Mouse (Mus musculus): Measurements from ENCODE around the gene Smad3. TPM values are rescaled to one million over a fixed set of nuclear protein-coding genes. Genes with fewer than 3 reads are reported as not detected.

Gene Smad3
- total RNA-seq, 1 experiment from 2014 or later: 36.2 TPM

DNA sequence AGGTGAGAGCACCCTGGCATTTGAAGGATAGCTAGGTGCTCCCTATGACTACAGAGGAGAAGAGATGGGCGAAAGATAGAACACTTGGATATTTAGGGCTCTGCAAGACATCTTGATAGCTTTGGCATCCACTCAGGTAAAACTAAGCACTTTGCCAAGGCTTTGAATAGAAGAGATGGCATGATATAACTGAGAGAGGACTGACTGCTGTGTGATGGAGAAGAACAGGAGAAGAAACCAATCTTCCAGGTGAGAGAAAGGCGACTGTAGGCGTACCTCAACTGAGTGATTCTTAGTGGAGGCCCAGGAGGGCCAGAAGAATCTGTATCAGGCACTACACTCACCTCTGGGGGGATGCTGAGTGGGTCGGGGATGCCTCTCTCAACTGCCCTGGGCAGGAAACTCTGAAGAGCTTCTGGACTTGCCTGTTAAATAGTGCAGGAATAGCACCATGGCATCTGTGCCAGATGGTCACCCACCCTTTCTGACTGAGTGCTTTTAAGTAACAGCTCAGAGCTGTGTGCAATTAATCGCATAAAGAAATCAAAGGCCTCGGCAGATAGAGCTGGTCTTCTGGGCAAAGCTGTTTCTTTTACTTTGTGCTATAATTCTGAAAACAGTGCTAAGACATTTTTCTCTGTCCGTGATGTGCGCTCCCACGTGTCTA lies 132.6 kb downstream of the Smad3 start:
- DNase-seq: no peak

DNA sequence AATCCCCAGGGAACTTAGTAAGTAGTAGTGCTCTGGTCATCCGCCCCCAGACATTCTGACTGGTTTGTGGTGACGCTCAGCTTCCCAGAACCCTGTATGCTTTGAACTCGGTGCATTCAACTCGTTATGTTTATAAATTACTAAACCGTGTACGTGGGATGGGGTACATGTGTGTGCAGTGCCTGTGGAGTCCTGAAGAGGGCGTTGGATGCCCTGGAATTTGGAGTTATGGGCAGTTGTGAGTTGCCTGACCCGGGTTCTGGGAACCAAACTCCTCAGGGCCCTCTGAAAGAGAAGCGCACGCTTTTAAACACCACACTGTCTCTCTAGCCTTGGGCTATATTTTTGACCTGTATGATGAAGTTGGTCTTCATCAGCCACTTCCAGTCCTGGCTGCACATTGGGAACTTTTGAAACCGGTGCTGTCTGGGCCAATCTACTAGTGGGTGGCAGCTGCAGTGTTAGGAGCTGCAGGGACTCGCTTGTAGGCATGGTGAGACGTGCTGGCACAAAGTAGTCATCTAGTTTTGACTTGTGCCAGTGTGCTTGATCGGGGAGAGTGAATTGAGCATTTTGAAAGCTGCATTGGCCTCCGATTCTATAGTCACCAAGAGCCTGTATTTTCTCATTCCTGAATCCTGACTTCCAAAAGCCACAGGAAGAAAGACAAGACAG lies 133.8 kb downstream of the Smad3 start:
- DNase-seq: no peak

DNA sequence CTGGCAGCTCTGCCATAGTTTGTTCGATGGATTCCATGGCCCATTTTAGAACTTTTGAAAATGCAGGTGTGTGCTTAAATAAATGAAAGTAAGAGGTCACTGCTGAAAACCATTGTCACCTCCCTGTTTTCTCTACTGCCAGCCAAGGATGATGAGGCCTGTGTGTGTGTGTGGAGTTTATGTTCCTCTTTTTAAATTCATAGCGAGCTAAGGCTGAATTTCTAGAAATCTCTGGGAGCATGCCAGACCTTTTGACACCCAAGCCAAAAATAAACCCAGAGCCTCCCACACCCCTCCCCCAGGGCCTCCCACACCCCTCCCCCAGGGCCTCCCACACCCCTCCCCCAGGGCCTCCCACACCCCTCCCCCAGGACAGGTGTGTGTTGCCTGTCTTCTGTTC lies 139.8 kb downstream of the Smad3 start:
- DNase-seq: no peak

DNA sequence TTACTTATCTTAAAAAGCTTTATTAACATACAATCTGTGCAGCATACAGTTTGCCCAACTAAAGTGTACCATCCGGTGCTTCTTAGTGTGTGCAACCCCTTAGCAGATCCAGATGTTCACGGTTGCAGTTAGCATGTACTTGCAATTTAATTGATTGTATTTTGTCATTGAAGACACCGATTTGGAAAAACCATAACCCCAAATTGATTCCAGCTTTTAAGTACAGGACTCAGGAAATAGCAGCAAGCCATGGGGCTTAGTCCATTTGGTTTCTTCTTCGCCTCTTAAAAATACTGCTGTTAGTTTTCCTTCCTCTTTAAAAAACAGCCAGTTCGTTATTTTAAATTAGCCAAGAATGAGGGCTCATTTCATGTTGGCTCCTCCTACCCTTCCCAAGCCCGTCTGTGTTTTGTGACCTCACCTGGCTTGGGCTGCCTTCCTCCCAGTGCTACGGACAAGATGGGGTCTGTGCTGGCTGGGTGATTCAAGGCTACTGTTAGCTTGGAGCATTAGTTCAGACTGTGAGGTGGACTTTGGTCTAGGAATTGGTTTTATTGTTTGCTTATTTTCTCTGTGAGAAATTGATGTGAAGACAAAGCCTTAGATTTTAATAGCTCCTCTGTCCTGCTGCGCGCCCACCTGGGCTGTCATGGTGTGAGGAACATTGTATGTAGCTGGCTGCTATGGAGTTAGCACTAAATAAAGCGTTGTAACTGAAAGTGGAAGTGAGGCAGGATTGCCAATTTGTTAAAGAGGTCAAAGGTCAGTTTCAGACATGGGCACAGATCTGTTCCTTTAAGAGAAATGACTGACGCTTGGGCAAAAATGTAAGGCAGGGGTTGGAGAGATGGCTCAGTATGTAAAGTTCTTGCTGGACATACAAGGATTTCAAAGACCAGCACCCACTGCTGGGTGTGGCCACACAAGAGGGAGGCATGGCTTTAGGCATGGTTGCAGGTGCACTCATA lies 143.5 kb downstream of the Smad3 start:
- no peak for DNase-seq

DNA sequence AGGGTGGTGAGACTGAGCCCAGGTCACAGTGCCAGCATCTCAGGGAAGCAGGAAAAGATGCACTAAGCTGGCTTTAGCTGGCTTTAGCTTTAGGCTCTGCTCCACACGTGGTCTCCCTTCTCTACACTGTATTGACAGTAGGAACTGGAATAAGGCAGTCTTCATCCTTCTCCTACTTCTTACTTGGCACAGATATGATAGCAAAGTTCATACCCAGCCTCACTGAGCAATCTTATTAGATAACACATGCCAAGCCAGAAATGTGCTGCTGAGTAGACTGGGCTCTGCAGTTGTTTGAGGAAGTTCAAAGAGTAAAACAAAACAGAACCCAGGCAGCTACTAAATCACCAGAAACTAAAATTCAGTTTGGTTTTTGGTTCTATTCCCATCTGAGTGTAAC lies 144.2 kb downstream of the Smad3 start:
- no peak for DNase-seq

DNA sequence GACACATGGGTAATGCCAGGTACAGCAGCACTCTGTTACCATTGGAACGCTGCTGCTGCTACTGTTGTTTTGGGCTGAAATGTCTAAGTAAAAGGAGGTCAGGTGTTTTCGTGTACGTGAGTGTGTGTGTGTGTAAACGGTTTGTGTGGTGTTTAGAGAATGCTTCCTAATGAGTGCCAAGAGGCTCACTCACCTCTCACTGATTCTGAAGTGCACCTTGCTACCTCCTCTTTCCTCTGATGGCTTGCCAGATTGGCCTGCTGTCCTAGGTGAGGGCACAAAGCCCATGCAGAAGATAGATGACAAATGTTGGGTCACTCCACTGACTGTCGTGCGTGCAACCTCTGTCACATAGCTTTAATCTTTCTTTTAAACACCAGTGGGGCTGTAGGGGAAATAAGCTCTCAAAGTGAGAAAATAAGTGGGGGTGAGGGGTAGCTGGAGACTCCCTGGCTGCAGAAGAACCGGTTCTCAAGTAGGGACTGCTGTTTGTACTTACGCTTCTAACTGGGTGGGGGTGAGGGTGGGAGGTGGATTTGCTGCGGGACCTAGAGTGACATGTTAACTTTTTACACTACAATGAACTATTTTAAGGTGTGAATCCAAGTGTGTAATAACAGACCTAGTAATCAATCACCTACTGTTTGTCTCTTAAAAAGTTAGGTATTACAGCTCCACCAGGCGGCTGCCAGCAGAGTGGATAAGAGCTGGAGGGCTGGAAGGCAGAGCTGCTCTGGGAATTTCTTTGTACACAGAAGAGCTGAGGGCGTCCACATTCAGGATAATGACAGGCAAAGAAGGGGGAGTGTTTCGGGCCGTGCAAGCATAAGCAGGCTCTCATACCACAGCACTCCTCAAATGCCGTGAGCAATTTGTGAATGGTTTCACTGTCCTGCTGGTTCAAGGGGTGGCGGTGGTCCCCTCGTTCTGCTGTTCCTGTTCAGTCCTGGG lies 145.0 kb downstream of the Smad3 start:
- no peak for DNase-seq

DNA sequence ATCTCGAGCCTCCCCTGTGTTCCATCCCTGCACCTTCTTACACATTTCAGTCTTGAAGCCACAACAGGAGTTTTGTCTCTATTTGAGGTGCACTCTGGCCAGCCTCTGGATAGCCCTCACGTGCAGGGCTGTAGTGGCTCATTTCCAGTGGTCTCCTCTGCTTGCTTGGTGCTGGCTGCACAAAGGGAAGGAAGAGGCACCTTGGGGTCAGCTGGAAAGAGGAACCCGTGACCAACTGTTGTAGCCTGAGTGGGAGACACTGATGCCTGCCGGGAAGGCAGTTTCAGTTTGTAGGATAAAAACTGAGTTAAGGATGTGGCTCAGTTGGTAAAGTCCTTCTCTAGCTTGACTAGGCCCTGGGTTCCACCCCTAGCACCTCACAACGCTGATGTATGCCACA lies 145.8 kb downstream of the Smad3 start:
- no peak for DNase-seq

DNA sequence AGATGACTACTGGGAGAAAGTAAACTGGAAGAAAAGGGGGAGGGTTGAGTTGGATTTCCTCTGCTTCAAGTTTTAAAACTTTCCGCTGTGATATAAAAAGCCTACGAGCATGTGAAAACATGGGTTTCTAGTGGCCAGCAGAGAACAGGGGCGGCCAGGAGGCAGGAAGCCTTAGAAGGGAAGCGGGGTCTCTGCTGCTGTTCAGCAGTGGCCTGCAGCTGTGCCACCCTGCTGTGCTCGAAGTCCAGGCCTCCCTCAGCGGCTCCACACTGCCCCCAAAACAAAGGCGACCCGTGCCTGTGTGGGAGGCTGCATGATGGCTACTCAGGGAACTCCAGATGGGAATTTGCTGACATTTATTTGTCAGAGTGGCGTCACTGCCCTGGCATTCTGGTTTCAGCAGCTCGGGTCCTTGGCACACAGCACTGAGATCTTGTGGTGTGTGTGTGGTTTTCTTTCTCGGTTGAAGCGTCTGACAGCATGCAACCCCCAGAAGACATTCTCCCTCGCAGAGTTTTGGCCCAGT lies 146.9 kb downstream of the Smad3 start:
- peak; percentile 66 for DNase-seq

- no peak for DNase-seq
Observed at GRCm38 (mm10) chr9:63610231-63610630, 147.6 kb downstream of the Smad3 start.

GRCm38 (mm10) chr9:63609776-63610175 lies 148.0 kb downstream of the Smad3 start:
- no peak for DNase-seq

- no peak for DNase-seq
Observed at GRCm38 (mm10) chr9:63609246-63609645, 148.5 kb downstream of the Smad3 start.

DNA sequence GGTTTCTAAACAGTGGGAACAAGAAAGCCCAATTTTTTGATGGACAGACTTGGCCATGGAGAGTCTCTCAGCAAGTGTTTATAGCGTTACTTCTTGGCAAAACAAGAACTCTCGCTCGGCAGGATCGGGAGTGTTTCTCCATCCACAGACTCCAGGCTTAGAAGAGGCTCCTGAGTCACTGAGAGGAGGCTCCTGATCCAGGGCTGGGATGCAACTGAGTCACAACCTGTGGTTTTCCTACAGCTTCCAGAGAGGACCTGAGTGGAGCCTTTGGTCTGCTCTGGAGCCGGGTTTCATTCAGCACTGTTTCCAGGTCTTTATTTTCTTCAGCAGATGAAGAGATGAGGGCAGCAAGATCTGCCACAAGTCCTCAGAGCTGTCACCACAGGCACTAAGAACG lies 149.8 kb downstream of the Smad3 start:
- no peak for DNase-seq

GRCm38 (mm10) chr9:63606594-63606993 lies 151.2 kb downstream of the Smad3 start:
- DNase-seq: no peak

DNA sequence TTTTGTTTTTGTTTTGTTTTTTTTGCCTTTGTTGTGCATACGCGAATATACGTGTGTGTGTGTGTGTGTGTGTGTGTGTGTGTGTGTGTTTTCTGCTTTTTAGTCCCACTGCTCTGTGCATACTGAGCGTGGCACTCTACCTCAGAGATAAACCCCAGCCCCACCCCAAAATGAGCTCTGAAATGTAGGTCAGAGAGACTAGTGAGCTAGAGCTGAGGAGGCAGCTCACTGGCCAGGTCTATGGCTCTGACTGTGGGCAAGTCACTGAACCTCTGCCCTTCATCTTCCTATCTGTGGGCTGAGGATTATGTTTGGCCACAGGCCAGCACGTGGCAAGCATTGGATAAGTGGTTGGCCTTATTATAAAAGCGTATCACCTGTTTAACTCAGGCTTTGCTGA lies 153.9 kb downstream of the Smad3 start:
- DNase-seq: peak; percentile 19

DNA sequence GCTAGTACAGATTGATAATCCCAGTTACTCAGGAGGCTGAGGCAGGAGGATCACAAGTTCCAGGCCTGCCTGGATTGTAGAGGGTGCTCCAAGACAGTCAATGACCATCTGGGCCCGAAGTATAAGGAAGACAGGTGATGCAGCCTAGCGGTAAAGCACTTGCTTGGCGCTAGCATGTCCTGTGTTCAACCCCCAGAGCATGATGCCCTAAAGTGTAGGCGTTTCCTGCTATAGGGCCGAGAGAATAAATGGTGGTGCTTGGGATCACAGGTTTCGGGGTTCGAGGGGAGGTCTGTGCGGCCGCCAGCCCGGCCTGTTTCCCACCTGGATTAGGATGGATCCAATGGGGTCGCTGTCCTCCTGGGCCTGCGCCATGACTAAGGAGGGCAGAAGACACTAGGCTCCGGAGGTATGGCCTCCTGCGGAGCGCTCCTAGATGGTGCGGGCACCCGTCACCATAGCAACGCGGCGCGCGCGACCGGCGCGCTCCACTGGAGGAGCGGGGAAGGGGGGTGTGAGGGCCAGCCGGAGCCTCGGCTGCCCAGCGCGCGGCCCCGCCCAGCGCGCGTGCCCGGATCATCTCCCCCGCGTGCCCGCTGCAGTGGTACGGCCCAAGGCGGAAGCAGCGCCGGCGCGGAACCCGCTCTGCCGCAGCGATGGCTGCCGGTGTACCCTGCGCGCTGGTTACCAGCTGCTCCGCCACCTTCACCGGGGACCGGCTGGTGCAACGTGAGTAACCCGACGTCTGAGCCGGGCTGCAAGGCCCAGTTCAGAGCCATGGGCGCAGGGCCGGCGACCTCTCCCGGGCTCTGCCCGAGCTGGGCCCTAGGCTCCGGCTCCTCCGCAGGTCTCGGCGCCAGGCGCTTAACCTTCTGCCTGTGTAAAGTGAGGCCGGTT lies 155.5 kb downstream of the Smad3 start, which contains the start of the genes Iqch and Aagab:
Gene Iqch, minus strand, starts transcription at position 451 of the 897 bp plus-strand sequence.
Gene Aagab, plus strand, starts transcription at position 618 of the 897 bp plus-strand sequence.
- peak; percentile 98 for DNase-seq

Other genes with a start within 250 kb of the Smad3 start
- gene Iqch, start 155.5 kb downstream of the Smad3 start, total RNA-seq (2021): 0.15 TPM in 1 of 2 replicates, not detected in the other
- 26.6 and 33.1 TPM in 2 replicates for gene Aagab, start 155.3 kb downstream of the Smad3 start, total RNA-seq (2021)